Mouse (Mus musculus) G1E (cell line): Measurements from ENCODE around the gene Rab30. TPM values are rescaled to one million over a fixed set of nuclear protein-coding genes. Genes with fewer than 3 reads are reported as not detected.
"Not testable (repeated sequence)": the region's sequence is repeated elsewhere in the genome, so short reads cannot be mapped to it uniquely, and the experiment has no call there.

Experiments
- ATAC-seq: 2 replicates; pipeline ENCODE4 v1.8.0; 2016; ENCODE audit warnings: mild to moderate bottlenecking; ENCODE audit not compliant: insufficient number of reproducible peaks, poor library complexity, low FRiP score, severe bottlenecking; ENCODE audit errors: extremely low read depth
- DNase-seq: peaks from one replicate; pipeline ENCODE4 v3.0.0; 2012; ENCODE audit warnings: low spot score
- H3K27me3 ChIP-seq: 2 replicates; pipeline ENCODE4 v1.6.1; 2012; ENCODE audit warnings: mild to moderate bottlenecking, low read length, inconsistent platforms; ENCODE audit not compliant: insufficient read depth
- H3K36me3 ChIP-seq: replicated peaks from 2 replicates; pipeline ENCODE3; 2012; ENCODE audit warnings: mild to moderate bottlenecking, inconsistent platforms
- H3K4me1 ChIP-seq: 2 replicates; pipeline ENCODE4 v1.6.1; 2012; ENCODE audit warnings: low read depth, low read length, inconsistent platforms, mixed read lengths; ENCODE audit not compliant: insufficient read depth
- H3K4me3 ChIP-seq: 2 replicates; pipeline ENCODE4 v1.5.1; 2012; ENCODE audit warnings: low read depth, mild to moderate bottlenecking, inconsistent platforms, low read length, moderate library complexity, mixed read lengths
- H3K9me3 ChIP-seq: replicated peaks from 2 replicates; pipeline ENCODE4 v1.6.1; 2012; ENCODE audit warnings: inconsistent platforms
- CTCF ChIP-seq: IDR thresholded peaks from 2 replicates; pipeline ENCODE4 v1.5.1; 2012; ENCODE audit warnings: low read depth, low read length, inconsistent platforms, mixed read lengths
- GATA1 ChIP-seq: IDR thresholded peaks from 2 replicates; pipeline ENCODE4 v1.6.1; 2012; ENCODE audit warnings: borderline replicate concordance, low read length, inconsistent platforms, mixed read lengths
- GATA2 ChIP-seq: IDR thresholded peaks from 2 replicates; pipeline ENCODE4 v1.6.1; 2012; ENCODE audit warnings: low read depth, low read length, inconsistent platforms, borderline replicate concordance
- POLR2AphosphoS5 ChIP-seq: IDR thresholded peaks from 2 replicates; pipeline ENCODE4 v1.6.1; 2012; ENCODE audit warnings: low read depth, low read length, inconsistent platforms; ENCODE audit not compliant: insufficient replicate concordance
- TAL1 ChIP-seq: conservative IDR thresholded peaks from 2 replicates; pipeline ENCODE4 v1.6.1; 2012; ENCODE audit warnings: low read depth, low read length, inconsistent platforms, mixed read lengths
- polyA plus RNA-seq: library from polyadenylated mRNA; stranded (reverse); fragments of >175 nt; gene quantifications from 2 replicates; pipeline ENCODE4 v1.2.3, GENCODE M21; 2012
- total RNA-seq, 2 experiments: library from RNA; stranded (forward) in 1 of 2; stranded (reverse) in 1 of 2; fragments of 200-1000 nt in 1 of 2; fragments of >200 nt in 1 of 2; fragmentation: Nextera tagmentation in 1 of 2; gene quantifications; 2 replicates each; pipeline ENCODE4 v1.2.3; 2014 to 2017

Rab30 gene
- total and polyA plus RNA-seq, 3 experiments, result 0.08 to 4.4 (median 1.6) TPM

DNA sequence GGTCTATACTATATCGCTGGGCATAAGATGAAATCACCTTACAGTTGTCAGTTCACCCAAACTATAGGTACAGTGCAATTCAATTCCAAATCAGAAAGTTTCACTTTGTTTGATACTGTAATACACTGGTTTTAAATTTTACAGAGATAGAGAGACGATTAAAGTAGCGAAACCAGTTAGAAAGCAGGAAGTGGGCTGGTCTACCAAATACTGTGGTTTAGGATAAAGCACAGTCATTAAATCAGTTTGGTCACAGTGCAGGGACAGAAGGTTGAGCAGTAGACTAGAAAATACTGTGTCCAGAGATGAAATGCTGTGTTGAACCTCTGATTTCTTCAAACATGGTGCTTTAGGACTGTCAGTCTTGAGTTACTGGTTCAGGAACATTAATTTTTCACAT lies 29.8 kb upstream of the Rab30 start:
- ATAC-seq, result no peak
- TF ChIP-seq CTCF, result no peak
- no peak for TF ChIP-seq TAL1
- no peak for TF ChIP-seq GATA1
- no peak for TF ChIP-seq POLR2AphosphoS5
- TF ChIP-seq GATA2, result no peak
- no peaks in the 10 kb centered on the region for H3K36me3 ChIP-seq
- H3K9me3 ChIP-seq, result no peaks in the 10 kb centered on the region
- no peak for DNase-seq
- H3K4me1 ChIP-seq, result no peaks in the 10 kb centered on the region
- no peak overlapping the region for H3K4me3 ChIP-seq
- peaks cover 8% of the 10 kb centered on the region for H3K27me3 ChIP-seq

GRCm38 (mm10) chr7:92715055-92715454 lies 26.3 kb upstream of the Rab30 start:
- Histone ChIP-seq H3K27me3 (0 out of 2 replicates have a peak, but pooled peaks cover 6% of the 10 kb centered on the region), H3K36me3 (no peaks in the 10 kb centered on the region), H3K4me1 (no peaks in the 10 kb centered on the region), H3K4me3 (no peak overlapping the region), H3K9me3 (no peaks in the 10 kb centered on the region)
- no peak for TF ChIP-seq POLR2AphosphoS5
- DNase-seq (no peak), ATAC-seq (no peak)

DNA sequence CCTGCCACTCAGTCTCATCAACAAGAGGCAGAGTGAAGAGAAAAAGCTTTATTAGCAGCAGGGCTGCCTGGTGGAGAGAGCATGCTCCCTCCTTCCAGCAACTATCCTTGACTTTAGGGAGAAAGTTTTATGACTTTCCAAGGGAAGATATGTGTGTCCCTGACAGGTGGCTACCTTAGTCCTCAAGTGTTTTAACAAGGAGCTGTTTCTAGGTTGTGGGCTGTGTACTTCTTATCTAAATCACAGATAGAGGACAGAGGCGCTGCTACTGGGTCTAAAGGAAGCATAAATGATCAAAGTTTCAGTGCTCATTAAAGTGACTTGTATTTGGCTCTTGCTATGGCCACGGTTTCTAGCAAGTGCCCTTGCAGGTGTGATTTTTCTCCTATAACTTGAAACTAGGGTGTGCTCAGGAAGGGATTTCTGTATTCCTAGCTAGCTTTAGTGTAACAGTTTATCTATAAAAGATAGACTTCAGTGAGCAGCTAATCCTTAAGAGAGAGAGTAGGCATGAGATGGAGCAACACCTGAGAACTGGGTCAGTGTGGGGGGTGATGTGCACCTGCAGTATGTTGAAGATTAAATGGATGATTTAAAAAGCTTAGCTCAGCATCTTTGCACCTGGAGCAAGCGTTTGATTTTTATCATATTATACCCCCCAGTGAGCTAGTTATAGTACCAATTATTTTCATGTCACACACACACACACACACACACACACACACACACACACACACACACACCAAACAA lies 21.1 kb upstream of the Rab30 start:
- TF ChIP-seq GATA1, result no peak
- no peak for TF ChIP-seq GATA2
- no peak for TF ChIP-seq POLR2AphosphoS5
- no peak for TF ChIP-seq CTCF
- no peak for TF ChIP-seq TAL1

DNA sequence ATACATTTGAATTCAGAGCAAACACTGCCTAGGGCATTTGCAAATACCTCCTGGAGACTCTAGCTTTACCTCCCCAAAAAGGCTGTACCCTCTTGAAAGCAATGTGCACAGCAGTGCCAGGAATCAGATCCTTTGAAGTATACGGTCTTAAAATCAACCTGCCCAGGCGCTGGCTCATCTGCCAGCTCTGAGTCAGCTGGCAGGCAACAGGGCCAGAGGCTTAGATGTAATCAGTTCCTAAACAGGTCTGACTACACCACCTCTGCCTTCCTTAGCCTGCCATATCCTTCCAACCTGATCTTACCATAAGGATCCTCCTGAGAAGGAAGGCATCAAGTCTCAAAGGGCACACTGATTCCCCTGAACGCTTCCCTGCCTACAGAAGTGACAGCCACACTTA lies 17.7 kb upstream of the Rab30 start:
- no peak for DNase-seq
- ATAC-seq, result no peak
- H3K9me3 ChIP-seq, result no peaks in the 10 kb centered on the region
- H3K27me3 ChIP-seq, result peaks cover 10% of the 10 kb centered on the region; the same call in 1 of the 2 replicates
- H3K4me1 ChIP-seq, result peaks cover 2% of the 10 kb centered on the region; the same call in 1 of the 2 replicates
- no peaks in the 10 kb centered on the region for H3K36me3 ChIP-seq
- no peak for TF ChIP-seq TAL1
- TF ChIP-seq CTCF, result no peak
- no peak for TF ChIP-seq GATA2
- no peak for TF ChIP-seq GATA1
- TF ChIP-seq POLR2AphosphoS5, result no peak
- H3K4me3 ChIP-seq, result no peak overlapping the region

More for the DNA sequence above, 21.1 kb upstream of the Rab30 start:
- no peaks in the 10 kb centered on the region for H3K9me3 ChIP-seq
- H3K4me1 ChIP-seq, result no peaks in the 10 kb centered on the region
- ATAC-seq (no peak), DNase-seq (no peak)
- H3K36me3 ChIP-seq, result no peaks in the 10 kb centered on the region
- peaks cover 10% of the 10 kb centered on the region; the same call in 1 of the 2 replicates for H3K27me3 ChIP-seq
- no peak overlapping the region for H3K4me3 ChIP-seq

DNA sequence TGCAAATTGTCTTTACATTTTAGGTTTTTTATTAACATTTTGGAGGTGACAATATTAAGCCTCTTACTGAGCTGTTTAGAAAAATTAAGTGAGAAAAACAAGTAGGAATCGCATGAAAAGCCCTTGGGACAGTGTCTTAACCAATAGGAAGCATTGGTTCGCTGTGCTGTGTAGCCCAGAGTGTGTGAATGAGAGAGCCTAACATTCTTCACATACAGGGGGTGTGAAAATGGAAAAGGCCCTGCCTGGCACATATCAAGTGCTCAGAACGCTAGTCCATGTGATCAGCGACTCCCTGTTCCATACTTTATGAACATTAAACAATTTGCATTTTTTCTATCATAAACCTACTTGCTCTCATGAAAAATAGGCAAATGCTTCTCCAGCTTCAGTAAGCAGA lies 17.1 kb upstream of the Rab30 start:
- Histone ChIP-seq H3K4me3 (no peak overlapping the region), H3K27me3 (peaks cover 10% of the 10 kb centered on the region; the same call in 1 of the 2 replicates), H3K36me3 (no peaks in the 10 kb centered on the region), H3K4me1 (peaks cover 2% of the 10 kb centered on the region; the same call in 1 of the 2 replicates), H3K9me3 (no peaks in the 10 kb centered on the region)
- no peak for ATAC-seq
- TF ChIP-seq CTCF, result no peak
- TF ChIP-seq TAL1, result no peak
- no peak for TF ChIP-seq POLR2AphosphoS5
- no peak for TF ChIP-seq GATA1
- no peak for TF ChIP-seq GATA2
- no peak for DNase-seq

- H3K27me3 ChIP-seq, DNase-seq, H3K4me3 ChIP-seq, H3K9me3 ChIP-seq, H3K36me3 ChIP-seq, ATAC-seq, H3K4me1 ChIP-seq: not testable (repeated sequence)
Observed at GRCm38 (mm10) chr7:92729583-92729982, 11.8 kb upstream of the Rab30 start.

DNA sequence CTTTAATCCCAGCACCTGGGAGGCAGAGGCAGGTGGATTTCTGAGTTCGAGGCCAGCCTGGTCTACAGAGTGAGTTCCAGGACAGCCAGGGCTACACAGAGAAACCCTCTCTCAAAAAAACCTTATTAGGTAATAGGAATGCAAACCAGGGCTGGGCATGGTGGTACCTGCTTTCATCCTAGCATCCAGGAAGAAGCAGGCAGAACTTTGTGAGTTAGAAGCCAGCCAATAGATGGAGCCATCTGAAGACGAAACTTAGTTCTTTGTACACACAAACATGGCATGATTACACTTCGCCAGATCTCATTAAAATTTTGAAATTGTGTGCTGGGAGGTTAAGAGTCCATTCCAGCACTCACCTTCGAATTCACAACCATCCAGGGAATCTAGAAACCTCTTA lies 10.9 kb upstream of the Rab30 start:
- H3K36me3 ChIP-seq, result peaks cover 10% of the 10 kb centered on the region
- no peaks in the 10 kb centered on the region for H3K9me3 ChIP-seq
- TF ChIP-seq POLR2AphosphoS5, result no peak
- TF ChIP-seq TAL1, result no peak
- no peak for TF ChIP-seq CTCF
- TF ChIP-seq GATA2, result no peak
- TF ChIP-seq GATA1, result no peak
- no peaks in the 10 kb centered on the region for H3K27me3 ChIP-seq
- peaks cover 2% of the 10 kb centered on the region; the same call in 1 of the 2 replicates for H3K4me1 ChIP-seq
- DNase-seq (no peak), ATAC-seq (no peak)
- H3K4me3 ChIP-seq, result no peak overlapping the region
